Mouse (Mus musculus) heart, postnatal 14 days (tissue): ENCODE data around the gene Ackr3. TPM values are rescaled to one million over a fixed set of nuclear protein-coding genes. Genes with fewer than 3 reads are reported as not detected.
A peak's percentile ranks its signal among the peaks of the same experiment; 100 is the strongest.

Experiments
- DNase-seq, 2 experiments: peaks; one replicate each; pipeline ENCODE4 v3.0.0; 2021 to 2022
- intact Hi-C: fragments of 180-260 bp; cut with DNase I; formaldehyde crosslinking; loops from one replicate; pipeline ENCODE4 v1.15.1; 2025
- total RNA-seq, 2 experiments: library from RNA; stranded (reverse); gene quantifications; 2 replicates each; pipeline ENCODE4 v1.2.3; 2021

Gene Ackr3
- total RNA-seq, 2 experiments from 2014 or later, result 53.0 to 62.6 TPM

- intact Hi-C loops, result loop anchor here (5.0 kb wide), 1 partner anchor 186 kb away; no protein-coding TSS in a partner anchor
- no peak for DNase-seq
Observed at GRCm38 (mm10) chr1:90247756-90248541, 44.2 kb downstream of the Ackr3 start.

- DNase-seq, result no peak
- intact Hi-C loops, result loop anchor here (5.0 kb wide), 1 partner anchor 187 kb away; no protein-coding TSS in a partner anchor
Observed at GRCm38 (mm10) chr1:90248966-90249735, 45.4 kb downstream of the Ackr3 start.

- DNase-seq, result no peak
- intact Hi-C loops, result no loop called here
Observed at GRCm38 (mm10) chr1:90250419-90250818, 46.6 kb downstream of the Ackr3 start.

GRCm38 (mm10) chr1:90251156-90251555, 47.4 kb downstream of the Ackr3 start:
- intact Hi-C loops, result no loop called here
- DNase-seq, result no peak

GRCm38 (mm10) chr1:90253465-90253864, 49.7 kb downstream of the Ackr3 start:
- intact Hi-C loops, result no loop called here

GRCm38 (mm10) chr1:90258253-90258887, 54.6 kb downstream of the Ackr3 start:
- DNase-seq, result no peak
- intact Hi-C loops, result no loop called here

More at GRCm38 (mm10) chr1:90253465-90253864, 49.7 kb downstream of the Ackr3 start:
- no peak for DNase-seq

- DNase-seq, result no peak
- intact Hi-C loops, result no loop called here
Observed at GRCm38 (mm10) chr1:90260704-90261581, 57.2 kb downstream of the Ackr3 start.

- DNase-seq, result peak in 1 of 2 experiments; percentile 42
- intact Hi-C loops, result no loop called here
Observed at GRCm38 (mm10) chr1:90262380-90262779, 58.6 kb downstream of the Ackr3 start.

Other genes with a start within 250 kb of the Ackr3 start
- gene Asb18, start 189.3 kb upstream of the Ackr3 start, total RNA-seq, result 10 to 100 TPM; 13.4 to 15.9 TPM
- gene Iqca, start 50.6 kb upstream of the Ackr3 start, total RNA-seq, result under 1 TPM in 1 of 2 experiments, not detected in 1; 0.36 TPM